Mouse (Mus musculus): Measurements from ENCODE around the gene Ppp1r37.

Gene Ppp1r37

GRCm38 (mm10) chr7:19572926-19573775, 10.3 kb upstream of the Ppp1r37 start:
- peak; percentile 81 for DNase-seq (ENCODE audit: low spot score)

GRCm38 (mm10) chr7:19569647-19570046, 6.8 kb upstream of the Ppp1r37 start:
- DNase-seq (ENCODE audit: low spot score) = no peak

- DNase-seq (ENCODE audit: low spot score) = no peak
Observed at GRCm38 (mm10) chr7:19567426-19567825, 4.5 kb upstream of the Ppp1r37 start.

- no peak for DNase-seq (ENCODE audit: low spot score)
Observed at GRCm38 (mm10) chr7:19565803-19566202, 2.9 kb upstream of the Ppp1r37 start.

GRCm38 (mm10) chr7:19564455-19564854, 1.6 kb upstream of the Ppp1r37 start:
- no peak for DNase-seq (ENCODE audit: low spot score)

- DNase-seq (ENCODE audit: low spot score) = no peak
Observed at GRCm38 (mm10) chr7:19563884-19564283, 1.0 kb upstream of the Ppp1r37 start.

- DNase-seq (ENCODE audit: low spot score) = peak; percentile 90
Observed at GRCm38 (mm10) chr7:19561765-19562642, 872 bp downstream of the Ppp1r37 start.

GRCm38 (mm10) chr7:19561431-19561764, 1.5 kb downstream of the Ppp1r37 start:
- DNase-seq (ENCODE audit: low spot score) = no peak

GRCm38 (mm10) chr7:19560491-19561260, 2.2 kb downstream of the Ppp1r37 start:
- DNase-seq (ENCODE audit: low spot score) = no peak

GRCm38 (mm10) chr7:19558965-19559364, 3.9 kb downstream of the Ppp1r37 start:
- DNase-seq (ENCODE audit: low spot score) = no peak

GRCm38 (mm10) chr7:19557982-19558900, 4.6 kb downstream of the Ppp1r37 start:
- DNase-seq (ENCODE audit: low spot score) = no peak

GRCm38 (mm10) chr7:19557086-19557485, 5.8 kb downstream of the Ppp1r37 start:
- DNase-seq (ENCODE audit: low spot score) = no peak

GRCm38 (mm10) chr7:19554168-19554567, 8.7 kb downstream of the Ppp1r37 start:
- DNase-seq (ENCODE audit: low spot score) = no peak

- DNase-seq (ENCODE audit: low spot score) = no peak
Observed at GRCm38 (mm10) chr7:19552443-19552842, 10.4 kb downstream of the Ppp1r37 start.

- DNase-seq (ENCODE audit: low spot score) = no peak
Observed at GRCm38 (mm10) chr7:19551634-19552033, 11.2 kb downstream of the Ppp1r37 start.

GRCm38 (mm10) chr7:19549394-19549793, 13.5 kb downstream of the Ppp1r37 start:
- DNase-seq (ENCODE audit: low spot score) = no peak

GRCm38 (mm10) chr7:19547344-19547969, 15.4 kb downstream of the Ppp1r37 start:
- DNase-seq (ENCODE audit: low spot score) = no peak

- no peak for DNase-seq (ENCODE audit: low spot score)
Observed at GRCm38 (mm10) chr7:19546007-19546406, 16.9 kb downstream of the Ppp1r37 start.

GRCm38 (mm10) chr7:19543584-19543983, 19.3 kb downstream of the Ppp1r37 start:
- no peak for DNase-seq (ENCODE audit: low spot score)

- DNase-seq (ENCODE audit: low spot score) = no peak
Observed at GRCm38 (mm10) chr7:19542155-19542691, 20.7 kb downstream of the Ppp1r37 start.
